Mouse (Mus musculus): ENCODE measurements around the gene Npas3.

- TF ChIP-seq EP300 (IDR thresholded peaks at IDR 0.05; ENCODE audit: insufficient read depth, low read depth, low read length) (no peak), POLR2A (IDR thresholded peaks at IDR 0.05; ENCODE audit: insufficient read depth, low read depth, low read length) (no peak)
Observed at GRCm38 (mm10) chr12:53722718-53723698, 474.5 kb downstream of the Npas3 start.

Measured in heart, adult 2 months (tissue).